Mouse (Mus musculus): ENCODE data around the gene Rapgef3. TPM values are rescaled to one million over a fixed set of nuclear protein-coding genes. Genes with fewer than 3 reads are reported as not detected.
A peak's percentile ranks its signal among the peaks of the same experiment; 100 is the strongest.

The Rapgef3 gene
- total and polyA plus RNA-seq, 2 experiments from 2014 or later: 17.6 to 57.8 TPM

DNA sequence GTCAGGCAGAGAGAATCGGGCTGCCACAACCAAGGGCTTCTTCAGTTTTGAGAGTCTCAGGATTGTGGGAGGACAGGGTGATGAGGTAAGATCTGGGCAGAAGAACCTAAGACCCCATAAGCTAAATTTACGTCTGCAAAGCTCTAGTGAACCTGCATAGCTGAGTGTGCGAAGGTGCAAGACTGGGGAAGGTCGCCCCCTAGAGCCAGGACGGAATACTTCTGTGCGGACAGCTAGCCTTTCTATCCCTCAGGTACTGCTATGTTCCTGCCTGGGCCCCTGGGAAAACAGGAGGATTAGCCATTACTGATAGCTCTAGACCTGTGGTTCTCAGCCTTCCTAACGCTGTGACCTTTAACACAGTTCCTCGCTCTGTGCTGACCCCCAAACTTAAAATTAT, 8.7 kb upstream of the Rapgef3 start:
- Histone ChIP-seq H3K4me3 (ENCODE audit: low read depth, low read length) (no peak overlapping the region), H3K27ac (ENCODE audit: low read depth) (no peak overlapping the region), H3K27me3 (ENCODE audit: control insufficient read depth, insufficient read depth, low read length) (no peaks in the 10 kb centered on the region), H3K9ac (replicated peaks; ENCODE audit: low read depth, low read length) (no peak overlapping the region), H3K4me1 (ENCODE audit: control insufficient read depth, insufficient read depth) (peaks cover 35% of the 10 kb centered on the region), H3K9me3 (replicated peaks; ENCODE audit: control insufficient read depth, low read length) (no peaks in the 10 kb centered on the region), H3K4me2 (ENCODE audit: low read depth, low read length) (no peak overlapping the region), H3K36me3 (replicated peaks; ENCODE audit: control insufficient read depth, insufficient read depth, low read length) (no peaks in the 10 kb centered on the region)
- DNase-seq (ENCODE audit: low spot score) (no peak), ATAC-seq (ENCODE audit: insufficient read depth, low read depth) (no peak)
- TF ChIP-seq CTCF (IDR thresholded peaks at IDR 0.05; ENCODE audit: low read depth): peak; percentile 80
- no peak for TF ChIP-seq EP300 (IDR thresholded peaks at IDR 0.05; ENCODE audit: low read depth)
- WGBS: 7% methylated on average over 8 of the region's 8 CpGs

DNA sequence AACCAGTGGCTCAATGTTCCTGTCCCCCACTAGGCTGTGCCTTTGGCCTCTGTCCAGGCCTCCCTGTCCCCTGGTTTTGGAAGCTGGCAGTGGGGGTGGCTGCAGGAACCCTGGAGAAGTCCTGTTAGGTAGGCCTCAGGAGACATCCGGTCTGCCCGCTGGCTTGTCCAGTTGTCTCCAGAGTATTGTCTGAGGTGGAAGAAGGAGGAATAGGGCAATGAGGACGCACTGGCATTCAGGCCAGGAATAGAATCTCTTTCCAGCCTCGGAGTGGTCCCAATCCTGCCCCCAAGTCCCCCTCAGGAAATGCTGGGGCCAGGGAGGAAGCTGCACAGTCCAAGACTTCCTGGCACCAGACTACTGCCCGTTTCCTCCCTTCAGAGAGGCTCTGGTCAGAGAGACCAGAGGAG, 6.2 kb upstream of the Rapgef3 start:
- H3K9ac ChIP-seq (replicated peaks; ENCODE audit: low read depth, low read length): no peak overlapping the region
- no peak overlapping the region for H3K4me3 ChIP-seq (ENCODE audit: low read depth, low read length)
- H3K27me3 ChIP-seq (ENCODE audit: control insufficient read depth, insufficient read depth, low read length): no peaks in the 10 kb centered on the region
- H3K9me3 ChIP-seq (replicated peaks; ENCODE audit: control insufficient read depth, low read length): no peaks in the 10 kb centered on the region
- TF ChIP-seq EP300 (IDR thresholded peaks at IDR 0.05; ENCODE audit: low read depth): no peak
- TF ChIP-seq CTCF (IDR thresholded peaks at IDR 0.05; ENCODE audit: low read depth): no peak
- no peaks in the 10 kb centered on the region for H3K36me3 ChIP-seq (replicated peaks; ENCODE audit: control insufficient read depth, insufficient read depth, low read length)
- H3K27ac ChIP-seq (ENCODE audit: low read depth): peak overlapping the region; percentile 89
- DNase-seq (ENCODE audit: low spot score) (no peak), ATAC-seq (ENCODE audit: insufficient read depth, low read depth) (peak; percentile 6; the same call in 1 of the 2 replicates)
- 34% methylated on average over 5 of the region's 5 CpGs for WGBS
- H3K4me1 ChIP-seq (ENCODE audit: control insufficient read depth, insufficient read depth): peaks cover 34% of the 10 kb centered on the region
- H3K4me2 ChIP-seq (ENCODE audit: low read depth, low read length): no peak overlapping the region

DNA sequence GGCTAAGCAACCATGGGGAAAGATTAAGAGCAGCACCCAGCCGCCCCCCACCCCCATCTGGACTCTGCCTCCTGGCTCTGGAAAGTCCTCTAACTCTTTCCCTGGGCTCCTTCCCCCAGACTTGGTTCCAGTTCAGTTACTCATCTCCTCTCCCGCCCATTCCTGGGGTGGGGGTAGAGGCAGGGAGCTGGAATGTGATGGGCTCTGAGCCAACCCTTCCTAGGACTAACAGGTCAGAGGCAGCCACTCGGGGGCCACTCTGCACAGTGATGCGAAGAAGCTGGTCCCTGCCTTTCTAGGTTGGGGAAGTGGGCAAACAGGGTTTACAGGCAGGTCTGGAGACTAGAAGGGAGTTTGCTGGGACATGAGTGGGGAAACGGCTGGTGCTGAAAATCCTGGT, 5.3 kb upstream of the Rapgef3 start:
- no peaks in the 10 kb centered on the region for H3K36me3 ChIP-seq (replicated peaks; ENCODE audit: control insufficient read depth, insufficient read depth, low read length)
- peak overlapping the region; percentile 89 for H3K27ac ChIP-seq (ENCODE audit: low read depth)
- H3K4me3 ChIP-seq (ENCODE audit: low read depth, low read length): no peak overlapping the region
- no peaks in the 10 kb centered on the region for H3K9me3 ChIP-seq (replicated peaks; ENCODE audit: control insufficient read depth, low read length)
- H3K9ac ChIP-seq (replicated peaks; ENCODE audit: low read depth, low read length): no peak overlapping the region
- peak; percentile 88 for ATAC-seq (ENCODE audit: insufficient read depth, low read depth)
- TF ChIP-seq CTCF (IDR thresholded peaks at IDR 0.05; ENCODE audit: low read depth): no peak
- peak; percentile 74; the same call in 1 of the 2 replicates for TF ChIP-seq EP300 (IDR thresholded peaks at IDR 0.05; ENCODE audit: low read depth)
- 6% methylated on average over 5 of the region's 5 CpGs for WGBS
- H3K4me2 ChIP-seq (ENCODE audit: low read depth, low read length): 0 out of 2 replicates have a peak overlapping the region, but pooled peaks have one; percentile 3
- DNase-seq (ENCODE audit: low spot score): peak; percentile 94
- peaks cover 26% of the 10 kb centered on the region for H3K4me1 ChIP-seq (ENCODE audit: control insufficient read depth, insufficient read depth)
- H3K27me3 ChIP-seq (ENCODE audit: control insufficient read depth, insufficient read depth, low read length): no peaks in the 10 kb centered on the region

DNA sequence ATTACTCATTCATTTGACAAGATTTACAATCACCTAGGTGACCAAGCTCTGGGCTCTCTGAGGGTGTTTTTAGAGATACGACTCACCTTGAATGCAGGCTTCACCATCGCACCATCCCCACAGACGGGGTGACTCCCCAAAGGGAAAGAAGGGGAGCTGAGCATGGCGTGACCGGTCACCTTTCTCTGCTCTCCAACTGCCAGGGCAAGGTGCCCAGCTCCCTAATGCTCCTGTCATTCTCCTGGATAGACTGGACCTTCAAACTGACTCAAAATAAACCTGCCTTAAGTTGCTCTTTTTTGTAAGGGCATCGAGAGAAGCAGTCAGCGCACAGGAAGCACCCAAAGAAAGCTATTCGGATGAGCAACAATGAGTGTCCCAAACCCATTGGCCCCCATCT, 2.5 kb upstream of the Rapgef3 start:
- ATAC-seq (ENCODE audit: insufficient read depth, low read depth): no peak
- H3K36me3 ChIP-seq (replicated peaks; ENCODE audit: control insufficient read depth, insufficient read depth, low read length): no peaks in the 10 kb centered on the region
- no peaks in the 10 kb centered on the region for H3K9me3 ChIP-seq (replicated peaks; ENCODE audit: control insufficient read depth, low read length)
- TF ChIP-seq CTCF (IDR thresholded peaks at IDR 0.05; ENCODE audit: low read depth) (no peak), EP300 (IDR thresholded peaks at IDR 0.05; ENCODE audit: low read depth) (no peak)
- H3K4me1 ChIP-seq (ENCODE audit: control insufficient read depth, insufficient read depth): peaks cover 26% of the 10 kb centered on the region
- H3K4me3 ChIP-seq (ENCODE audit: low read depth, low read length): no peak overlapping the region
- 90% methylated on average over 8 of the region's 8 CpGs for WGBS
- no peak for DNase-seq (ENCODE audit: low spot score)
- H3K27ac ChIP-seq (ENCODE audit: low read depth): no peak overlapping the region
- no peak overlapping the region for H3K9ac ChIP-seq (replicated peaks; ENCODE audit: low read depth, low read length)
- H3K4me2 ChIP-seq (ENCODE audit: low read depth, low read length): no peak overlapping the region
- H3K27me3 ChIP-seq (ENCODE audit: control insufficient read depth, insufficient read depth, low read length): no peaks in the 10 kb centered on the region

DNA sequence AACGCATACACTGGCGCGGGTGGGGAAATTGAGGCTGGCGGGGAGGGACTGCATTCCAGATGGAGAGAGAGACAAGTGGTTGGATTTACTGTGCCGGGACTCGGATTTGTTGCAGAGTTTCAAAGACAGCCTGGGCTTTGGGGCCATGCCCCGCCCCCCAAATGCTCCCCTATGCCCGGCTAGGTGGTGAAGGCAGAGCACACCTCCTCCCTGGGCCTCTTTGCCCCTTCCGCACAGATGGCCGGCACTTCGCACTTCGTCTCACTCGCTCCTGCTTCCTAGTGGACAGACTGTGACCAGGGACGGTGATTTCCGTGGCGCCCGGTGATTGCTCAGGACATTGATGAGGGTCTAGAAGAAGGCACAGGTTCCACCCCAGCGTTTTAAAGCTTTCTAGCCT, 420 bp upstream of the Rapgef3 start:
- H3K9ac ChIP-seq (replicated peaks; ENCODE audit: low read depth, low read length): peak overlapping the region; percentile 57
- H3K27me3 ChIP-seq (ENCODE audit: control insufficient read depth, insufficient read depth, low read length): no peaks in the 10 kb centered on the region
- 4% methylated on average over 18 of the region's 18 CpGs for WGBS
- H3K4me3 ChIP-seq (ENCODE audit: low read depth, low read length): peak overlapping the region; percentile 53
- no peaks in the 10 kb centered on the region for H3K36me3 ChIP-seq (replicated peaks; ENCODE audit: control insufficient read depth, insufficient read depth, low read length)
- peak overlapping the region; percentile 79 for H3K4me2 ChIP-seq (ENCODE audit: low read depth, low read length)
- H3K4me1 ChIP-seq (ENCODE audit: control insufficient read depth, insufficient read depth): peaks cover 16% of the 10 kb centered on the region
- no peaks in the 10 kb centered on the region for H3K9me3 ChIP-seq (replicated peaks; ENCODE audit: control insufficient read depth, low read length)
- peak; percentile 10; the same call in 1 of the 2 replicates for ATAC-seq (ENCODE audit: insufficient read depth, low read depth)
- DNase-seq (ENCODE audit: low spot score): no peak
- H3K27ac ChIP-seq (ENCODE audit: low read depth): peak overlapping the region; percentile 90
- TF ChIP-seq CTCF (IDR thresholded peaks at IDR 0.05; ENCODE audit: low read depth): peak; percentile 45
- peak; percentile 24; the same call in 1 of the 2 replicates for TF ChIP-seq EP300 (IDR thresholded peaks at IDR 0.05; ENCODE audit: low read depth)

Data from heart, postnatal 0 days (tissue).